Mouse (Mus musculus) forebrain, embryonic 13.5 days (tissue): ENCODE data around the gene Ddx56. TPM values are rescaled to one million over a fixed set of nuclear protein-coding genes. Genes with fewer than 3 reads are reported as not detected.

Experiments used
- polyA plus RNA-seq: library from polyadenylated mRNA; unstranded; fragments of >200 nt; fragmentation: Nextera tagmentation; extraction: Ambion mirVana; gene quantifications from 2 replicates; pipeline ENCODE4 v1.2.1, GENCODE M21; 2015

Ddx56 gene
- polyA plus RNA-seq, 1 experiment from 2014 or later = 84.2 TPM

Other genes with a start within 250 kb of the Ddx56 start
- gene Camk2b, start 201.4 kb downstream of the Ddx56 start, polyA plus RNA-seq = 26.1 and 32.8 TPM in 2 replicates
- 0.69 and 0.79 TPM in 2 replicates for gene A730071L15Rik, start 67.7 kb downstream of the Ddx56 start, polyA plus RNA-seq
- gene Nudcd3, start 67.4 kb downstream of the Ddx56 start, polyA plus RNA-seq = 57.0 and 65.3 TPM in 2 replicates
- 0.04 and 0.05 TPM in 2 replicates for gene Npc1l1, start 37.6 kb downstream of the Ddx56 start, polyA plus RNA-seq
- gene Tmed4, start 7.1 kb upstream of the Ddx56 start, polyA plus RNA-seq = 154 and 155 TPM in 2 replicates
- 71.2 and 85.4 TPM in 2 replicates for gene Ogdh, start 23.9 kb upstream of the Ddx56 start, polyA plus RNA-seq
- 29.1 and 31.1 TPM in 2 replicates for gene Zmiz2, start 121.3 kb upstream of the Ddx56 start, polyA plus RNA-seq
- 4,373 and 4,619 TPM in 2 replicates for gene Ppia, start 147.7 kb upstream of the Ddx56 start, polyA plus RNA-seq
- gene H2afv, start 176.7 kb upstream of the Ddx56 start, polyA plus RNA-seq = 942 and 1,061 TPM in 2 replicates
- 13.9 and 14.8 TPM in 2 replicates for gene Purb, start 208.1 kb upstream of the Ddx56 start, polyA plus RNA-seq